Mouse (Mus musculus): ENCODE measurements at regions not wholly inside any gene's neighbourhood (a gene's known extent, or its start where the extent isn't known, plus 50 kb on each side); places are given as distances from the start of the nearest gene placed in this dataset.

DNA sequence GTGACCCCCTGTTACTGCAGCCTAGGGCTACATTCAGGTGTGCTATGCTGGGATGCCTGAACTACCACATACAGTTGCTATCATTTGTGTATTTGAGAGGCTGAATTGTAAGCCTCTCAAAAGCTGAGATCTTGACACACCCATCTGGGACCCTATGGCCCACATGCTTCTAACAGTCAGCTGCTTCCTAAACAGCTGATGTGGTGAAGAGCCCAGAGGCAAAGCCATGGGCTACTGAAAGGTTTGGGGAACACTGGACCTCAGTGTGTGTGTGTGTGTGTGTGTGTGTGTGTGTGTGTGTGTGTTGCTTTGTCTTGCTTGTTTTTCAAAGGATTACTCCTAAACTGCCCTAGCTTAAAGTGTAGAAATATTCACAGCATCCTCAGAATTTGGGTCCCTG, 75.0 kb downstream of the Lbh start:
- TF ChIP-seq E2F4 (IDR thresholded peaks at IDR 0.05; ENCODE audit: borderline replicate concordance, low read depth, low read length) (no peak), KAT2A (conservative IDR thresholded peaks at IDR 0.05; ENCODE audit: low read depth, low read length) (no peak), GATA1 (IDR thresholded peaks at IDR 0.05; ENCODE audit: low read depth, low read length) (no peak), CHD2 (IDR thresholded peaks at IDR 0.05; ENCODE audit: low read length) (no peak), MAX (IDR thresholded peaks at IDR 0.05; ENCODE audit: low read length) (no peak), HCFC1 (IDR thresholded peaks at IDR 0.05; ENCODE audit: low read depth, low read length) (no peak), NELFE (IDR thresholded peaks at IDR 0.05; ENCODE audit: low read depth, low read length) (no peak)
- Histone ChIP-seq H3K36me3 (ENCODE audit: control insufficient read depth in 1 of 2, insufficient read depth in 2 of 2, low read length in 2 of 2) (no peaks in the 10 kb centered on the region), H3K27ac (ENCODE audit: control insufficient read depth, low read depth, low read length) (no peak overlapping the region), H3K4me1 (ENCODE audit: control insufficient read depth in 1 of 2, insufficient read depth in 2 of 2, low read length in 2 of 2) (no peaks in the 10 kb centered on the region), H3K9ac (ENCODE audit: control insufficient read depth, low read depth, low read length, poor library complexity, severe bottlenecking) (no peak overlapping the region), H3K4me3 (ENCODE audit: control insufficient read depth in 1 of 2, insufficient read depth in 1 of 2, low read depth in 2 of 2, low read length in 2 of 2) (no peak overlapping the region), H3K9me3 (replicated peaks; ENCODE audit: insufficient read depth, low read length) (no peaks in the 10 kb centered on the region), H3K79me2 (ENCODE audit: control insufficient read depth, insufficient read depth, low read length, poor library complexity) (no peaks in the 10 kb centered on the region), H3K27me3 (ENCODE audit: control insufficient read depth in 1 of 2, insufficient read depth in 2 of 2, low read length in 2 of 2) (no peaks in the 10 kb centered on the region)
- no peak for DNase-seq (ENCODE audit: low read depth, low spot score)

- H3K27ac ChIP-seq (ENCODE audit: control insufficient read depth, low read depth, low read length), result no peak overlapping the region
- H3K9ac ChIP-seq (ENCODE audit: control insufficient read depth, low read depth, low read length, poor library complexity, severe bottlenecking), result no peak overlapping the region
- DNase-seq (ENCODE audit: low read depth, low spot score), result no peak
- H3K27me3 ChIP-seq (ENCODE audit: control insufficient read depth in 1 of 2, insufficient read depth in 2 of 2, low read length in 2 of 2), result no peaks in the 10 kb centered on the region
- no peaks in the 10 kb centered on the region for H3K4me1 ChIP-seq (ENCODE audit: control insufficient read depth in 1 of 2, insufficient read depth in 2 of 2, low read length in 2 of 2)
- no peaks in the 10 kb centered on the region for H3K79me2 ChIP-seq (ENCODE audit: control insufficient read depth, insufficient read depth, low read length, poor library complexity)
- H3K36me3 ChIP-seq (ENCODE audit: control insufficient read depth in 1 of 2, insufficient read depth in 2 of 2, low read length in 2 of 2), result no peaks in the 10 kb centered on the region
- no peak for TF ChIP-seq RAD21 (IDR thresholded peaks at IDR 0.05; ENCODE audit: low read depth, low read length)
- no peaks in the 10 kb centered on the region for H3K9me3 ChIP-seq (replicated peaks; ENCODE audit: insufficient read depth, low read length)
- no peak overlapping the region for H3K4me3 ChIP-seq (ENCODE audit: control insufficient read depth in 1 of 2, insufficient read depth in 1 of 2, low read depth in 2 of 2, low read length in 2 of 2)
These were observed 75.5 kb downstream of the Lbh start for GRCm38 (mm10) chr17:72993626-72994025.

- H3K79me2 ChIP-seq (ENCODE audit: control insufficient read depth, insufficient read depth, low read length, poor library complexity), result no peaks in the 10 kb centered on the region
These were observed 78.4 kb downstream of the Lbh start for GRCm38 (mm10) chr17:72996539-72996938.

More at GRCm38 (mm10) chr17:72996539-72996938, 78.4 kb downstream of the Lbh start:
- H3K36me3 ChIP-seq (ENCODE audit: control insufficient read depth in 1 of 2, insufficient read depth in 2 of 2, low read length in 2 of 2), result no peaks in the 10 kb centered on the region
- TF ChIP-seq MAFK (IDR thresholded peaks at IDR 0.05; ENCODE audit: borderline replicate concordance, low read depth, low read length), result no peak
- no peak for TF ChIP-seq USF2 (IDR thresholded peaks at IDR 0.05; ENCODE audit: borderline replicate concordance in 1 of 2, insufficient read depth in 1 of 2, low read depth in 1 of 2, low read length in 2 of 2)
- TF ChIP-seq CTCF (IDR thresholded peaks at IDR 0.05 in 2 of 3, conservative IDR thresholded peaks at IDR 0.05 in 1 of 3; ENCODE audit: control insufficient read depth in 1 of 3, insufficient read depth in 1 of 3, low read depth in 2 of 3, low read length in 3 of 3, poor library complexity in 1 of 3, severe bottlenecking in 1 of 3), result no peak
- no peak for TF ChIP-seq E2F4 (IDR thresholded peaks at IDR 0.05; ENCODE audit: borderline replicate concordance, low read depth, low read length)
- no peak for TF ChIP-seq HCFC1 (IDR thresholded peaks at IDR 0.05; ENCODE audit: low read depth, low read length)
- TF ChIP-seq EP300 (IDR thresholded peaks at IDR 0.05; ENCODE audit: low read depth in 1 of 2, low read length in 2 of 2), result no peak
- TF ChIP-seq POLR2AphosphoS5 (IDR thresholded peaks at IDR 0.05; ENCODE audit: borderline replicate concordance, low read depth, low read length), result no peak
- TF ChIP-seq SIN3A (IDR thresholded peaks at IDR 0.05; ENCODE audit: low read length), result no peak
- TF ChIP-seq ELF1 (IDR thresholded peaks at IDR 0.05; ENCODE audit: low read depth, low read length), result no peak
- no peak for TF ChIP-seq MXI1 (IDR thresholded peaks at IDR 0.05; ENCODE audit: low read depth, low read length)
- no peak for TF ChIP-seq UBTF (IDR thresholded peaks at IDR 0.05; ENCODE audit: borderline replicate concordance, insufficient read depth, low read depth, low read length)
- TF ChIP-seq RAD21 (IDR thresholded peaks at IDR 0.05; ENCODE audit: low read depth, low read length), result no peak
- TF ChIP-seq RCOR1 (IDR thresholded peaks at IDR 0.05; ENCODE audit: low read depth, low read length), result no peak
- TF ChIP-seq MEF2A (IDR thresholded peaks at IDR 0.05; ENCODE audit: extremely low read depth, insufficient replicate concordance, low read depth, low read length, poor library complexity, severe bottlenecking), result no peak
- TF ChIP-seq POLR2A (IDR thresholded peaks at IDR 0.05; ENCODE audit: control insufficient read depth in 1 of 2, insufficient read depth in 1 of 2, low read depth in 1 of 2, low read length in 2 of 2, poor library complexity in 1 of 2), result no peak
- TF ChIP-seq KAT2A (conservative IDR thresholded peaks at IDR 0.05; ENCODE audit: low read depth, low read length), result no peak
- TF ChIP-seq TBP (IDR thresholded peaks at IDR 0.05; ENCODE audit: low read depth, low read length), result no peak
- no peak overlapping the region for H3K9ac ChIP-seq (ENCODE audit: control insufficient read depth, low read depth, low read length, poor library complexity, severe bottlenecking)
- H3K9me3 ChIP-seq (replicated peaks; ENCODE audit: insufficient read depth, low read length), result no peaks in the 10 kb centered on the region
- H3K4me3 ChIP-seq (ENCODE audit: control insufficient read depth in 1 of 2, insufficient read depth in 1 of 2, low read depth in 2 of 2, low read length in 2 of 2), result no peak overlapping the region
- DNase-seq (ENCODE audit: low read depth, low spot score), result no peak
- no peaks in the 10 kb centered on the region for H3K27me3 ChIP-seq (ENCODE audit: control insufficient read depth in 1 of 2, insufficient read depth in 2 of 2, low read length in 2 of 2)
- H3K27ac ChIP-seq (ENCODE audit: control insufficient read depth, low read depth, low read length), result no peak overlapping the region
- H3K4me1 ChIP-seq (ENCODE audit: control insufficient read depth in 1 of 2, insufficient read depth in 2 of 2, low read length in 2 of 2), result no peaks in the 10 kb centered on the region

Data from MEL (cell line).